Mouse (Mus musculus) cerebellum, adult 2 months (tissue): ENCODE results near the gene Vdac2. TPM values are rescaled to one million over a fixed set of nuclear protein-coding genes. Genes with fewer than 3 reads are reported as not detected.

Experiments
- DNase-seq, 2 experiments: peaks; one replicate each; pipeline ENCODE4 v3.0.0; 2021
- H3K27ac ChIP-seq: fragments of 200-500 bp; 2 replicates; pipeline ENCODE4 v1.5.1; 2012; ENCODE audit warnings: low read length, control low read depth, inconsistent platforms; ENCODE audit not compliant: insufficient read depth
- H3K27me3 ChIP-seq: fragments of 200-500 bp; 2 replicates; pipeline ENCODE4 v1.6.1; 2012; ENCODE audit warnings: inconsistent platforms, mild to moderate bottlenecking, low read length, moderate library complexity; ENCODE audit not compliant: control insufficient read depth, insufficient read depth
- H3K4me1 ChIP-seq: fragments of 200-500 bp; 2 replicates; pipeline ENCODE4 v1.6.1; 2011; ENCODE audit warnings: low read length; ENCODE audit not compliant: control insufficient read depth, insufficient read depth
- H3K4me3 ChIP-seq: fragments of 200-500 bp; replicated peaks from 2 replicates; pipeline ENCODE3; 2011; ENCODE audit warnings: mild to moderate bottlenecking, low read depth, low read length, control low read depth; ENCODE audit not compliant: insufficient read depth
- CTCF ChIP-seq: fragments of 200-500 bp; IDR thresholded peaks from 2 replicates; pipeline ENCODE4 v1.5.1; 2011; ENCODE audit warnings: low read depth, mild to moderate bottlenecking, control low read depth, low read length, moderate library complexity, borderline replicate concordance; ENCODE audit not compliant: insufficient read depth
- POLR2A ChIP-seq: fragments of 200-500 bp; IDR thresholded peaks from 2 replicates; pipeline ENCODE4 v1.6.1; 2011; ENCODE audit warnings: low read length, control low read depth, borderline replicate concordance; ENCODE audit not compliant: insufficient read depth
- WGBS: fragments of 180-500 bp; shearing (Covaris S2); methylation state at CpG from one replicate; pipeline ENCODE4 v1.1.7; 2018; 5-methylcytosine and 5-hydroxymethylcytosine counted together
- polyA plus RNA-seq: library from polyadenylated mRNA; depleted of rRNA; stranded (reverse); fragments of >200 nt; gene quantifications from 2 replicates; pipeline ENCODE4 v1.2.3, GENCODE M21; 2012; rRNA removed

Gene Vdac2
- polyA plus RNA-seq, 1 experiment: 247 TPM

DNA sequence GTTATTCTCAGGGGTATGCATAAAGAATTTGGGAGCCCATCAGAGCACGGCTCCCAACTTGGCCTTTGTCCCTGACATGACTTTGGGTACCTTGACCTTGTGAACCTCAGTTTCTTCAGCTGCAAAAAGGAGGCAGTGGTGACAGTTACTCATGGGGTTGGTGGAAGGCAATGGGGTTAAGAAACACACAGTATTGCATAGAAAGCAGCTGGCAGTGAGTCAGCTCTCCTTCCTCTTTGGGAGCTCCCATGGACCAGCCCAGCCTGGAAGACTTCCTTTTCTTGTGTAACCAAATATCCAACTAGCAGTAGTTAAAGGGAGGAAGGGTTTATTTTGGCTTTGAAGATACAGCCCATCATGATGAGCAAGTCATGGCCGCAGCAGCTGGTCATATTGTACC is 65.4 kb downstream of the Vdac2 start:
- no peaks in the 10 kb centered on the region for H3K4me1 ChIP-seq
- no peak overlapping the region for H3K27ac ChIP-seq
- WGBS: 90% methylated on average over 2 of the region's 2 CpGs
- H3K4me3 ChIP-seq: no peak overlapping the region
- DNase-seq: no peak
- H3K27me3 ChIP-seq: no peaks in the 10 kb centered on the region
- TF ChIP-seq CTCF: no peak
- TF ChIP-seq POLR2A: no peak

DNA sequence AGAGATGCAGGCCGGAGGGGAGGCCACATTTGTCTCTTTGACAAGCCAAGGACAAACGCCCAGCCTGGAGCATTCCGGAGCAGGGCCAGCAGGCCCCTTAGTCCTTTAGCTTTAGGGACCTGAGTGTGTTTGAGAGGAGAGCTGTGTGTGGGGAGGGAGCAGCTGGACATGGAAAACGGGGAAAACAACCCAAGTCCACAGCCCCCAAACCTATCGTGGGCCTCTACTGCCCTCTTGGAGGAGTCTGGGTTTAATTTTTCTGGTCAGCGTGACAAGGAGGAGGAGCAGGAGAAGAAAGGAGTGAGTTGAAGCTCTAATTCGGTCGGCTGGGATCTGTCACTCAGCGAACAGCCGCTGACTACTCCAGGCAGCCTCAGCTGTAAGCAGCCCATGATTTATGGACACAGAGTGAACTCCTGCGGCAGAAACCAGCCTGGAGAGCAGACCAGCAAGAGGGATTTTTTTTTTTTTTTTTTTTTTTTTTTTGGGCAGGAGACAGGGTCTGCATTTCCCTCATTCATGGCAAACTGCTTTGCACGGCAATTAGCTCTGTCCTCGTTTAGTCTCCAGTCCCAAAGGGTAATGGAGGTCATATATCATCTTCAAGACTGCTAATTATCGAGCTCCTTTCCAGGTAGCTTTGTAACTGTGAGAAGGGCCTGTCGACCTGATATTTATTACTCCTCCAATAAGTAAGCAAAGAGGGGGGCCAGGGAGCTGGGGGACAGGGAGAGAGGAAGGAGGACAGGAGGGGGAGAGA is 66.7 kb downstream of the Vdac2 start:
- TF ChIP-seq CTCF (no peak), POLR2A (no peak)
- no peak overlapping the region for H3K4me3 ChIP-seq
- WGBS: 22% methylated on average over 15 of the region's 15 CpGs
- no peak overlapping the region for H3K27ac ChIP-seq
- DNase-seq: no peak
- no peaks in the 10 kb centered on the region for H3K27me3 ChIP-seq
- no peaks in the 10 kb centered on the region for H3K4me1 ChIP-seq

- no peak overlapping the region for H3K27ac ChIP-seq
- 59% methylated on average over 6 of the region's 6 CpGs for WGBS
Measured at GRCm38 (mm10) chr14:21892341-21892659, 67.3 kb downstream of the Vdac2 start.

More at GRCm38 (mm10) chr14:21892341-21892659, 67.3 kb downstream of the Vdac2 start:
- H3K27me3 ChIP-seq: no peaks in the 10 kb centered on the region
- no peak for DNase-seq
- no peak overlapping the region for H3K4me3 ChIP-seq
- TF ChIP-seq CTCF (no peak), POLR2A (no peak)
- no peaks in the 10 kb centered on the region for H3K4me1 ChIP-seq

Other genes starting within 250 kb of the Vdac2 start
- gene Dupd1, start 110.7 kb upstream of the Vdac2 start, polyA plus RNA-seq: not detected in 2 replicates
- gene Samd8, start 74.7 kb upstream of the Vdac2 start, polyA plus RNA-seq: 34.0 and 35.4 TPM in 2 replicates
- 0.52 and 0.75 TPM in 2 replicates for gene Dusp13, start 74.1 kb upstream of the Vdac2 start, polyA plus RNA-seq
- 44.7 and 45.7 TPM in 2 replicates for gene Comtd1, start 23.7 kb downstream of the Vdac2 start, polyA plus RNA-seq
- gene Zfp503, start 164.4 kb downstream of the Vdac2 start, polyA plus RNA-seq: 4.0 and 4.4 TPM in 2 replicates
- gene Lrmda, start 194.5 kb downstream of the Vdac2 start, polyA plus RNA-seq: 0.57 and 0.65 TPM in 2 replicates